ENCODE assay signal across 16 mouse cellular contexts in the genomic region with DNA sequence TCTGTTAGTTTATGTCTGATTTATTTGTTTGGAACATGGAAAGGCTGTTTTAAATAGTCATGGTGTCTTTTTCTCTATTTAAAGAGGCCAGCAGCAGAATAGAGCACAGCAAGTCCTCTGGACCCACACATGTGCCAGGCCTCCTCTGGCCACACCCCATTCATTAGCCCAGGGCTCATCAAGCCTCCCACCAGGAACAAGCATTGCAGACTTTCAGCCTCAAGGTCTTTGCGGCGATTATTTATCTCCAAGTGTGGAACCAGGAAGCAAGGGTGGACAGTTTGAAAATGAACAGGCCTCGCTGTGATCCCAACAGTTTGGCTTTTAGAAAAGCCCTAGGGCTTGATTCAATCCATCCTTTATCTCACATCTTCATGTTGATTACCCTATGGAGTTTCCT. TPM values are rescaled to one million over a fixed set of nuclear protein-coding genes. Genes with fewer than 3 reads are reported as not detected.
A peak's percentile ranks its signal among the peaks of the same experiment; 100 is the strongest.
DNase-seq lines count a peak whose midpoint lies in the region; ATAC-seq and TF ChIP-seq lines count a peak whose summit lies in the region.
"Had no signal": no experiment of that assay in that cellular context is flagged by ENCODE, and none has a peak within 500 bp of the region (broad histone marks: within the 10 kb centered on the region; RNA-seq: fewer than 3 reads in every experiment).

No protein-coding gene starts in this region.

- no peaks in the 10 kb centered on the region for H3K9me3 ChIP-seq in lung, postnatal 0 days (ENCODE audit: low read length)
- H3K9me3 ChIP-seq in intestine, embryonic 15.5 days = no peaks in the 10 kb centered on the region
- H3K9me3 ChIP-seq: forebrain, embryonic 10.5 days; liver, embryonic 12.5 days; lung, embryonic 15.5 days; midbrain, embryonic 13.5 days; neural tube, embryonic 13.5 days had no signal

- H3K27me3 ChIP-seq in lung, postnatal 0 days (replicated peaks; ENCODE audit: insufficient read depth, low read length) = no peaks in the 10 kb centered on the region
- no peaks in the 10 kb centered on the region for H3K27me3 ChIP-seq in intestine, embryonic 15.5 days (replicated peaks)
- H3K27me3 ChIP-seq: liver, embryonic 12.5 days; lung, embryonic 15.5 days; midbrain, embryonic 13.5 days; neural tube, embryonic 13.5 days had no signal

- H3K27ac ChIP-seq in lung, postnatal 0 days (ENCODE audit: low read length) = no peak overlapping the region
- no peak overlapping the region for H3K27ac ChIP-seq in intestine, embryonic 15.5 days
- H3K27ac ChIP-seq: forebrain, embryonic 10.5 days; liver, embryonic 12.5 days; lung, embryonic 15.5 days; midbrain, embryonic 13.5 days; neural tube, embryonic 13.5 days had no signal

- TF ChIP-seq CTCF in lung, postnatal 0 days (IDR thresholded peaks at IDR 0.05) = no peak

- no peak for ATAC-seq in lung, postnatal 0 days
- ATAC-seq in intestine, embryonic 15.5 days = peak; percentile 63
- ATAC-seq: liver, embryonic 12.5 days; midbrain, embryonic 13.5 days had no signal

- DNase-seq in lung, postnatal 10 days = peak; percentile 30
- DNase-seq in lung, postnatal 0 days (ENCODE audit: low spot score) = no peak
- peak; percentile 49 for DNase-seq in adrenal gland, postnatal 14 days
- DNase-seq in testis, postnatal 10 days (ENCODE audit: low spot score) = peak; percentile 56
- DNase-seq in cerebellum, adult 9-10 months = no peak
- DNase-seq in heart, adult 8-10 months (ENCODE audit: low spot score) = no peak
- DNase-seq: cerebellum, adult 2 months; heart, postnatal 10 days; kidney, postnatal 36 days had no signal

- H3K4me3 ChIP-seq in lung, postnatal 0 days (ENCODE audit: low read depth, low read length) = no peak overlapping the region
- H3K4me3 ChIP-seq in intestine, embryonic 15.5 days (replicated peaks) = no peak overlapping the region
- H3K4me3 ChIP-seq: forebrain, embryonic 10.5 days; liver, embryonic 12.5 days; lung, embryonic 15.5 days; midbrain, embryonic 13.5 days; neural tube, embryonic 13.5 days had no signal

- H3K4me1 ChIP-seq in lung, postnatal 0 days (ENCODE audit: insufficient read depth, low read depth, low read length) = 0 out of 2 replicates have a peak, but pooled peaks cover 9% of the 10 kb centered on the region
- H3K4me1 ChIP-seq in intestine, embryonic 15.5 days (replicated peaks) = peaks cover 18% of the 10 kb centered on the region
- H3K4me1 ChIP-seq: neural tube, embryonic 13.5 days had no signal

- H3K36me3 ChIP-seq in lung, postnatal 0 days (ENCODE audit: insufficient read depth, low read length) = no peaks in the 10 kb centered on the region
- H3K36me3 ChIP-seq in intestine, embryonic 15.5 days = no peaks in the 10 kb centered on the region
- H3K36me3 ChIP-seq: forebrain, embryonic 10.5 days; liver, embryonic 12.5 days; lung, embryonic 15.5 days; midbrain, embryonic 13.5 days; neural tube, embryonic 13.5 days had no signal

- H3K9ac ChIP-seq in lung, postnatal 0 days (replicated peaks; ENCODE audit: low read depth) = no peak overlapping the region
- no peak overlapping the region for H3K9ac ChIP-seq in intestine, embryonic 15.5 days
- H3K9ac ChIP-seq: liver, embryonic 12.5 days; lung, embryonic 15.5 days; midbrain, embryonic 13.5 days; neural tube, embryonic 13.5 days had no signal

- H3K4me2 ChIP-seq in lung, postnatal 0 days (replicated peaks; ENCODE audit: low read depth, low read length) = no peak overlapping the region
- no peak overlapping the region for H3K4me2 ChIP-seq in intestine, embryonic 15.5 days (replicated peaks)
- H3K4me2 ChIP-seq: heart, embryonic 11.5 days; liver, embryonic 12.5 days; lung, embryonic 15.5 days; midbrain, embryonic 13.5 days; neural tube, embryonic 13.5 days had no signal

- 49% methylated on average over 3 of the region's 3 CpGs for WGBS in lung, postnatal 0 days
- WGBS in intestine, embryonic 15.5 days = 17% methylated on average over 3 of the region's 3 CpGs

- no peak for TF ChIP-seq EP300 in lung, postnatal 0 days (IDR thresholded peaks at IDR 0.05)

RNA-seq across cellular contexts. Expression of gene Myo10, which starts 35.5 kb away (rescaled TPM):
- polyA plus RNA-seq in lung, postnatal 0 days (2015; fragmentation: Nextera tagmentation; extraction: Ambion mirVana) = 17.3 and 20.2 TPM in 2 replicates
- total RNA-seq in adrenal gland, postnatal 14 days (2021) = 99.6 and 103 TPM in 2 replicates
- polyA plus RNA-seq in intestine, embryonic 15.5 days (2015; fragmentation: Nextera tagmentation; extraction: Ambion mirVana) = 23.9 and 25.3 TPM in 2 replicates
- total RNA-seq in heart, adult 8-10 months (2022) = 10 to 100 TPM; 71.7 to 84.5 (median 73.3) TPM

Comparison
In these comparisons a context has a peak if more than half of its experiments do, and no peak if none do; other contexts are left out.
1. DNase-seq: peak in lung, postnatal 10 days (single experiment), adrenal gland, postnatal 14 days (single experiment) and testis, postnatal 10 days (single experiment); none in lung, postnatal 0 days (single experiment), cerebellum, adult 9-10 months (single experiment) and heart, adult 8-10 months (single experiment).